Mouse (Mus musculus) erythroblast, embryonic 14.5 days (primary cell): ENCODE results near the gene Afg1l. TPM values are rescaled to one million over a fixed set of nuclear protein-coding genes. Genes with fewer than 3 reads are reported as not detected.

Experiments
- H3K27me3 ChIP-seq: 2 replicates; pipeline ENCODE4 v1.6.1; 2012; ENCODE audit warnings: inconsistent platforms; ENCODE audit not compliant: control insufficient read depth
- H3K36me3 ChIP-seq: 2 replicates; pipeline ENCODE4 v1.6.1; 2012; ENCODE audit warnings: mild to moderate bottlenecking, inconsistent platforms; ENCODE audit not compliant: control insufficient read depth
- H3K4me1 ChIP-seq: 2 replicates; pipeline ENCODE4 v1.6.1; 2012; ENCODE audit warnings: inconsistent platforms; ENCODE audit not compliant: control insufficient read depth
- H3K4me3 ChIP-seq: replicated peaks from 2 replicates; pipeline ENCODE3; 2012; ENCODE audit warnings: moderate library complexity, mild to moderate bottlenecking, inconsistent platforms
- H3K9me3 ChIP-seq: 2 replicates; pipeline ENCODE4 v1.6.1; 2012; ENCODE audit warnings: low read length, inconsistent platforms, mixed read lengths; ENCODE audit not compliant: control insufficient read depth
- GATA1 ChIP-seq: IDR thresholded peaks from 2 replicates; pipeline ENCODE4 v1.6.1; 2012; ENCODE audit warnings: low read length, inconsistent platforms, mixed read lengths
- TAL1 ChIP-seq: IDR thresholded peaks from 3 replicates; pipeline ENCODE4 v1.6.1; 2012; ENCODE audit warnings: low read length, inconsistent platforms, mixed read lengths
- polyA plus RNA-seq: library from polyadenylated mRNA; stranded (reverse); fragments of >175 nt; gene quantifications from 2 replicates; pipeline ENCODE4 v1.2.3, GENCODE M21; 2012

Gene Afg1l
- polyA plus RNA-seq, 1 experiment, result 0.21 TPM

- peaks cover 9% of the 10 kb centered on the region; the same call in 1 of the 2 replicates for H3K27me3 ChIP-seq
Measured at GRCm38 (mm10) chr10:42270277-42271083, 207.9 kb downstream of the Afg1l start.

GRCm38 (mm10) chr10:42269281-42270025, 208.9 kb downstream of the Afg1l start:
- Histone ChIP-seq H3K9me3 (peaks cover 32% of the 10 kb centered on the region), H3K4me1 (peaks cover 97% of the 10 kb centered on the region), H3K36me3 (peaks cover 100% of the 10 kb centered on the region), H3K27me3 (peaks cover 9% of the 10 kb centered on the region; the same call in 1 of the 2 replicates), H3K4me3 (peak overlapping the region; percentile 90)
- TF ChIP-seq TAL1 (no peak), GATA1 (no peak)

More at GRCm38 (mm10) chr10:42270277-42271083, 207.9 kb downstream of the Afg1l start:
- Histone ChIP-seq H3K36me3 (peaks cover 100% of the 10 kb centered on the region), H3K4me3 (peak overlapping the region; percentile 90), H3K4me1 (peaks cover 86% of the 10 kb centered on the region), H3K9me3 (peaks cover 32% of the 10 kb centered on the region)
- TF ChIP-seq GATA1 (0 out of 2 replicates have a peak, but pooled peaks have one; percentile 15), TAL1 (no peak)

GRCm38 (mm10) chr10:42267811-42268545, 210.4 kb downstream of the Afg1l start:
- peak overlapping the region; percentile 90 for H3K4me3 ChIP-seq
- H3K9me3 ChIP-seq, result peaks cover 32% of the 10 kb centered on the region
- H3K4me1 ChIP-seq, result peaks cover 99% of the 10 kb centered on the region
- H3K36me3 ChIP-seq, result peaks cover 100% of the 10 kb centered on the region
- TF ChIP-seq TAL1 (no peak), GATA1 (no peak)
- peaks cover 9% of the 10 kb centered on the region; the same call in 1 of the 2 replicates for H3K27me3 ChIP-seq

- TF ChIP-seq GATA1 (peak; percentile 99), TAL1 (peak; percentile 95)
- peaks cover 9% of the 10 kb centered on the region; the same call in 1 of the 2 replicates for H3K27me3 ChIP-seq
- peak overlapping the region; percentile 54 for H3K4me3 ChIP-seq
- peaks cover 32% of the 10 kb centered on the region for H3K9me3 ChIP-seq
- H3K36me3 ChIP-seq, result peaks cover 100% of the 10 kb centered on the region
- H3K4me1 ChIP-seq, result peaks cover 100% of the 10 kb centered on the region
Measured at GRCm38 (mm10) chr10:42265021-42265689, 213.2 kb downstream of the Afg1l start.

GRCm38 (mm10) chr10:42264195-42264594, 214.2 kb downstream of the Afg1l start:
- TF ChIP-seq TAL1, result no peak
- TF ChIP-seq GATA1, result no peak
- peaks cover 100% of the 10 kb centered on the region for H3K4me1 ChIP-seq
- peaks cover 9% of the 10 kb centered on the region; the same call in 1 of the 2 replicates for H3K27me3 ChIP-seq
- peak overlapping the region; percentile 54 for H3K4me3 ChIP-seq
- H3K36me3 ChIP-seq, result peaks cover 100% of the 10 kb centered on the region
- peaks cover 32% of the 10 kb centered on the region for H3K9me3 ChIP-seq

GRCm38 (mm10) chr10:42263701-42264100, 214.7 kb downstream of the Afg1l start:
- Histone ChIP-seq H3K36me3 (peaks cover 100% of the 10 kb centered on the region), H3K9me3 (peaks cover 32% of the 10 kb centered on the region), H3K4me3 (peak overlapping the region; percentile 0), H3K4me1 (peaks cover 100% of the 10 kb centered on the region), H3K27me3 (peaks cover 9% of the 10 kb centered on the region; the same call in 1 of the 2 replicates)
- TF ChIP-seq GATA1 (no peak), TAL1 (no peak)

Other genes with a start within 250 kb of the Afg1l start
- gene Foxo3, start 201.8 kb downstream of the Afg1l start, polyA plus RNA-seq, result 14.6 and 19.0 TPM in 2 replicates
- gene Snx3, start 23.5 kb upstream of the Afg1l start, polyA plus RNA-seq, result 66.4 and 71.6 TPM in 2 replicates
- not detected in 2 replicates for gene Nr2e1, start 105.1 kb upstream of the Afg1l start, polyA plus RNA-seq
- gene Ostm1, start 105.3 kb upstream of the Afg1l start, polyA plus RNA-seq, result 0.23 and 0.34 TPM in 2 replicates